Mouse (Mus musculus) heart, embryonic 13.5 days (tissue): Measurements from ENCODE around the gene Lrrc4b. TPM values are rescaled to one million over a fixed set of nuclear protein-coding genes. Genes with fewer than 3 reads are reported as not detected.

Experiments
- ATAC-seq: fragments of 200-750 bp; cut with Nextera tagmentation; 2 replicates; pipeline ENCODE4 v1.8.0; 2017; ENCODE audit warnings: moderate TSS enrichment; ENCODE audit not compliant: insufficient number of reproducible peaks, low FRiP score, low TSS enrichment; ENCODE audit errors: extremely low read depth
- H3K27ac ChIP-seq: fragments of 300-500 bp; sonication (generic); replicated peaks from 2 replicates; pipeline ENCODE4 v1.5.1; 2015; ENCODE audit warnings: moderate library complexity, mild to moderate bottlenecking, inconsistent platforms
- H3K27me3 ChIP-seq: fragments of 300-500 bp; sonication (generic); replicated peaks from 2 replicates; pipeline ENCODE4 v1.6.1; 2015; ENCODE audit warnings: mild to moderate bottlenecking, inconsistent platforms
- H3K36me3 ChIP-seq: fragments of 300-500 bp; sonication (generic); 2 replicates; pipeline ENCODE4 v1.6.1; 2015; ENCODE audit warnings: mild to moderate bottlenecking, inconsistent platforms
- H3K4me1 ChIP-seq: fragments of 300-500 bp; sonication (generic); 2 replicates; pipeline ENCODE4 v1.6.1; 2015; ENCODE audit warnings: inconsistent platforms
- H3K4me2 ChIP-seq: fragments of 300-500 bp; sonication (generic); 2 replicates; pipeline ENCODE4 v1.6.1; 2015; ENCODE audit warnings: inconsistent platforms, mild to moderate bottlenecking, moderate library complexity
- H3K4me3 ChIP-seq: fragments of 300-500 bp; sonication (generic); 2 replicates; pipeline ENCODE4 v1.5.1; 2015; ENCODE audit warnings: moderate library complexity, mild to moderate bottlenecking, inconsistent platforms
- H3K9ac ChIP-seq: fragments of 300-500 bp; sonication (generic); 2 replicates; pipeline ENCODE4 v1.6.1; 2015; ENCODE audit warnings: inconsistent platforms, mild to moderate bottlenecking, moderate library complexity
- H3K9me3 ChIP-seq: fragments of 300-500 bp; sonication (generic); 2 replicates; pipeline ENCODE4 v1.6.1; 2016; ENCODE audit warnings: inconsistent platforms
- WGBS: fragments of 180-500 bp; shearing (Covaris S2); methylation state at CpG from one replicate; pipeline ENCODE4 v1.1.7; 2015; ENCODE audit warnings: mixed read lengths; 5-methylcytosine and 5-hydroxymethylcytosine counted together
- polyA plus RNA-seq: library from polyadenylated mRNA; unstranded; fragments of >200 nt; fragmentation: Nextera tagmentation; extraction: Ambion mirVana; gene quantifications from 2 replicates; pipeline ENCODE4 v1.2.1, GENCODE M21; 2015

Lrrc4b gene
- 1.6 and 1.7 TPM in 2 replicates for polyA plus RNA-seq

DNA sequence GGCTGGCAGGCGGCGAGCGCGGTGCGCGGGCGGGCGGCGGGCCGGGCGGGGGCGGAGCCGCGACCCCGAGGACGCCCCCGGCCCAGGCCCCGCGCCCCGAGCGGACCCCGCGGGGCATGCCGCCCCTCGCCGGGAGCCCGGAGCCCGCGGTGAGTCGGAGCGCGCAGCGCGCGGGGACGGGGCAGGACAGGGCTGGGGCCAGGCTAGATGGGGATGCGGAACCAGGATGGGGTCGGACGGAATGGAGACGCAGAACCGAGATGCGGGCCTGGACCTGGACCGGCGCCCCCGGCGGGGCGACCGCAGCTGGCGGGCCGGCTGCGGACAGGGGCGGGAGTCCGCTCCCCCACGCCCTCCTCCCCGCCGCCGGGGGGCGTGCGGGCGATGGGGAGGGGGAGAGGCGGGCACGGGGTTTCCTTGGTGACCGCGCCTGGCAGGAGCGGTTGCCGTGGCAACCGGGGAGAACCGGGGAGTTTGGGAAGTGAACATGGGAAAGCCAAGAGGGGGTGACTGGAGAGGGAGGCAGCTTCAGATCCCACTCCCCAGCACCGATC, at the start of gene Lrrc4b:
Gene Lrrc4b (plus strand): TSS at position 51 of the 554 bp plus-strand sequence.
- under 1% methylated on average over 39 of the region's 69 CpGs for WGBS
- Histone ChIP-seq H3K9ac (peak within 1 kb of the TSS; percentile 70), H3K36me3 (no peaks in the 10 kb centered on the region), H3K27ac (no peak within 1 kb of the TSS), H3K4me3 (peak within 1 kb of the TSS; percentile 57), H3K4me1 (peaks cover 14% of the 10 kb centered on the region), H3K4me2 (peak within 1 kb of the TSS; percentile 79), H3K27me3 (peaks cover 88% of the 10 kb centered on the region), H3K9me3 (no peaks in the 10 kb centered on the region)
- no peak for ATAC-seq

DNA sequence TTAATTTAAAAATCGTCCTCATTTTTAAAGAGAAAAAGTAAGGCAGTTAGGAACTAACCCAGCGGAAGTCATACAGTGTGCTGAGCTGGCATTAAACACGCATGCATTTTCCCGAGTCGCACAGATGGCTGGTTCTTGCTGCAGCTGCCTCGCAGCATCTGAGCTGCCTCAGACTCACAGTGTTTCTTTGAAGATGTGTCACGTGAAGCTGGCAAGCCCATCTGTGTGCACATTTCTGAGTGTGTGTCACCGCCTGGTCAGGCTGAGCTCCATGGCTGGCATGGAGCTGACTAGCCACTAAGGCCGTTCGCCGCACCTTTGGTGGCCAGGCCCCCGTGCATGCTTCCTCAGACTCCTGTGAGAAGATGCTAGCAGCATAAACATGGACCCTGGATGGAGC, 46.3 kb upstream of the Lrrc4b start:
- no peak overlapping the region for H3K4me2 ChIP-seq
- peaks cover 22% of the 10 kb centered on the region for H3K4me1 ChIP-seq
- H3K9ac ChIP-seq, result no peak overlapping the region
- 68% methylated on average over 12 of the region's 12 CpGs for WGBS
- H3K36me3 ChIP-seq, result no peaks in the 10 kb centered on the region
- peaks cover 61% of the 10 kb centered on the region for H3K27me3 ChIP-seq
- no peaks in the 10 kb centered on the region for H3K9me3 ChIP-seq
- no peak overlapping the region for H3K27ac ChIP-seq
- H3K4me3 ChIP-seq, result no peak overlapping the region
- no peak for ATAC-seq

- Histone ChIP-seq H3K4me1 (peaks cover 9% of the 10 kb centered on the region), H3K36me3 (no peaks in the 10 kb centered on the region), H3K27me3 (peaks cover 74% of the 10 kb centered on the region), H3K9me3 (no peaks in the 10 kb centered on the region), H3K4me3 (peak within 1 kb of the TSS; percentile 57), H3K9ac (peak within 1 kb of the TSS; percentile 71), H3K4me2 (peak within 1 kb of the TSS; percentile 85), H3K27ac (no peak within 1 kb of the TSS)
- under 1% methylated on average over 30 of the region's 33 CpGs for WGBS
- peak; percentile 52; the same call in 1 of the 2 replicates for ATAC-seq
Observed at GRCm38 (mm10) chr7:44383980-44384715, 44.7 kb upstream of the Lrrc4b start, which contains the start of gene Syt3. Gene Syt3, plus strand, starts transcription at chr7:44384102.

GRCm38 (mm10) chr7:44384716-44385059, 44.1 kb upstream of the Lrrc4b start:
- WGBS, result 3% methylated on average over 17 of the region's 17 CpGs
- Histone ChIP-seq H3K9ac (peak overlapping the region; percentile 70; the same call in 1 of the 2 replicates), H3K4me3 (peak overlapping the region; percentile 57), H3K4me2 (peak overlapping the region; percentile 85), H3K36me3 (no peaks in the 10 kb centered on the region), H3K4me1 (peaks cover 9% of the 10 kb centered on the region), H3K27ac (no peak overlapping the region), H3K9me3 (no peaks in the 10 kb centered on the region), H3K27me3 (peaks cover 77% of the 10 kb centered on the region)
- ATAC-seq, result no peak

DNA sequence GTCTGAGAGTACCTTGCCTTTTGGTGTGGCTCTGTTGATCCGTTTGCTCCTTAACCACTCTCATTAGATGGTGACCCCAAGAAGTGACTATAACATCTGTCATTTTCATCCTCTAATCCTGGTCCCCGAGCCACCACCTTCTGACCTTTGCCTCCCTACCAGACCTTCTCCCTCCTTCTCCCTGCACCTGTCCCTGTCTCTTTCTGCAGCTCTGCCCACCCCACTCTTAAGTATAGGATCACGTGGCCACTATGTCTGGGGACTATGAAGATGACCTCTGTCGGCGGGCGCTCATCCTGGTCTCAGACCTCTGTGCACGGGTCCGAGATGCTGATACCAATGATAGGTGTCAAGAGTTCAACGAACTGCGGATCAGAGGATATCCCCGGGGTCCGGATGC, 43.1 kb upstream of the Lrrc4b start, which contains the start of gene 1700008O03Rik:
Gene 1700008O03Rik (minus strand): TSS at position 101 of the 400 bp plus-strand sequence.
- Histone ChIP-seq H3K27me3 (peaks cover 83% of the 10 kb centered on the region), H3K4me3 (peak within 1 kb of the TSS; percentile 57), H3K27ac (no peak within 1 kb of the TSS), H3K4me2 (peak within 1 kb of the TSS; percentile 85), H3K4me1 (peaks cover 9% of the 10 kb centered on the region), H3K9me3 (no peaks in the 10 kb centered on the region), H3K9ac (peak within 1 kb of the TSS; percentile 70; the same call in 1 of the 2 replicates), H3K36me3 (no peaks in the 10 kb centered on the region)
- ATAC-seq, result no peak
- 71% methylated on average over 12 of the region's 12 CpGs for WGBS

GRCm38 (mm10) chr7:44391831-44392230, 37.0 kb upstream of the Lrrc4b start:
- H3K4me1 ChIP-seq, result no peaks in the 10 kb centered on the region
- no peak overlapping the region for H3K4me3 ChIP-seq
- no peaks in the 10 kb centered on the region for H3K9me3 ChIP-seq
- ATAC-seq, result no peak
- peaks cover 47% of the 10 kb centered on the region for H3K27me3 ChIP-seq
- H3K4me2 ChIP-seq, result no peak overlapping the region
- no peak overlapping the region for H3K27ac ChIP-seq
- no peak overlapping the region for H3K9ac ChIP-seq
- no peaks in the 10 kb centered on the region for H3K36me3 ChIP-seq
- WGBS, result 75% methylated on average over 4 of the region's 4 CpGs

GRCm38 (mm10) chr7:44392341-44392740, 36.5 kb upstream of the Lrrc4b start:
- 77% methylated on average over 14 of the region's 14 CpGs for WGBS
- Histone ChIP-seq H3K36me3 (no peaks in the 10 kb centered on the region), H3K27ac (no peak overlapping the region), H3K4me3 (no peak overlapping the region), H3K9me3 (no peaks in the 10 kb centered on the region), H3K4me1 (no peaks in the 10 kb centered on the region), H3K27me3 (peaks cover 42% of the 10 kb centered on the region), H3K4me2 (no peak overlapping the region), H3K9ac (no peak overlapping the region)
- no peak for ATAC-seq

DNA sequence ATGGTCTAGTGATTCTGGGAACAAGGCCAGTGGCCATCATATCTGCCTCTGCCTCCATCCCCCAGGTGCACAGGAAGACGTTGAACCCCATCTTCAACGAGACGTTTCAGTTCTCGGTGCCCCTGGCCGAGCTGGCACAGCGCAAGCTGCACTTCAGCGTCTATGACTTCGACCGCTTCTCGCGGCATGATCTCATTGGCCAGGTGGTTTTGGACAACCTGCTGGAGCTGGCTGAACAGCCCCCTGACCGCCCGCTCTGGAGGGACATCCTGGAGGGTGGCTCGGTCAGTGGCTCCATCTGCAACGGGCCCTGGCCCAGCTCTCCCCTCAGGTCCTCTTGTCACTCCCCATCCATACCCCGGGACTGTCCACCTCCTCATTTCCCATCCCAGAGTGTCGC, 35.5 kb upstream of the Lrrc4b start:
- Histone ChIP-seq H3K27me3 (peaks cover 33% of the 10 kb centered on the region), H3K27ac (no peak overlapping the region), H3K36me3 (no peaks in the 10 kb centered on the region), H3K4me1 (no peaks in the 10 kb centered on the region), H3K9me3 (no peaks in the 10 kb centered on the region), H3K4me2 (no peak overlapping the region), H3K4me3 (no peak overlapping the region), H3K9ac (no peak overlapping the region)
- WGBS, result 84% methylated on average over 17 of the region's 17 CpGs
- ATAC-seq, result no peak

GRCm38 (mm10) chr7:44398570-44398969, 30.2 kb upstream of the Lrrc4b start:
- peaks cover 16% of the 10 kb centered on the region; the same call in 1 of the 2 replicates for H3K27me3 ChIP-seq
- H3K4me3 ChIP-seq, result no peak overlapping the region
- H3K27ac ChIP-seq, result no peak overlapping the region
- 1% methylated on average over 3 of the region's 3 CpGs for WGBS
- H3K4me1 ChIP-seq, result 0 out of 2 replicates have a peak, but pooled peaks cover 4% of the 10 kb centered on the region
- peak; percentile 66; the same call in 1 of the 2 replicates for ATAC-seq
- no peaks in the 10 kb centered on the region for H3K36me3 ChIP-seq
- no peak overlapping the region for H3K4me2 ChIP-seq
- no peak overlapping the region for H3K9ac ChIP-seq
- no peaks in the 10 kb centered on the region for H3K9me3 ChIP-seq

DNA sequence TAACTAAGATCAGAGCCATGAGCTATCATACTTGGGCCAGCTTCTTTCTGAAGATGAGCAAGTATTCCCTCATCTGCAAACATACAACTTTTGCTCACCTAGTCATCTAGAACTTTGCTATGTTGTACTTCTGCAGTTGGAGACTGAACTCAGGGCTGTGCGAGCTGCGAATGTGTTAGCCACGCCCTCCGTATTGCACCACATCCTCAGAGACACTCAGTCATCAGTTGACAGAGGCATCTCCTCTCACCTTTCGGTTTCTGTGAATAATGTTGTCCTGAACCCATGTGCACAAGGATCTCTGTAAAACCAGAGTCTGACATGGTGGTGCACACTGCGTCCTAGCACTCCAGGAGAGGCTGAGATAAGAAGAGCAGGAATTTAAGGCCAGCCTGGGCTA, 27.1 kb upstream of the Lrrc4b start:
- Histone ChIP-seq H3K4me2 (no peak overlapping the region), H3K4me3 (no peak overlapping the region), H3K9ac (no peak overlapping the region), H3K27ac (no peak overlapping the region), H3K27me3 (peaks cover 8% of the 10 kb centered on the region; the same call in 1 of the 2 replicates), H3K9me3 (no peaks in the 10 kb centered on the region), H3K4me1 (0 out of 2 replicates have a peak, but pooled peaks cover 4% of the 10 kb centered on the region), H3K36me3 (no peaks in the 10 kb centered on the region)
- WGBS, result 70% methylated on average over 6 of the region's 6 CpGs
- ATAC-seq, result no peak

DNA sequence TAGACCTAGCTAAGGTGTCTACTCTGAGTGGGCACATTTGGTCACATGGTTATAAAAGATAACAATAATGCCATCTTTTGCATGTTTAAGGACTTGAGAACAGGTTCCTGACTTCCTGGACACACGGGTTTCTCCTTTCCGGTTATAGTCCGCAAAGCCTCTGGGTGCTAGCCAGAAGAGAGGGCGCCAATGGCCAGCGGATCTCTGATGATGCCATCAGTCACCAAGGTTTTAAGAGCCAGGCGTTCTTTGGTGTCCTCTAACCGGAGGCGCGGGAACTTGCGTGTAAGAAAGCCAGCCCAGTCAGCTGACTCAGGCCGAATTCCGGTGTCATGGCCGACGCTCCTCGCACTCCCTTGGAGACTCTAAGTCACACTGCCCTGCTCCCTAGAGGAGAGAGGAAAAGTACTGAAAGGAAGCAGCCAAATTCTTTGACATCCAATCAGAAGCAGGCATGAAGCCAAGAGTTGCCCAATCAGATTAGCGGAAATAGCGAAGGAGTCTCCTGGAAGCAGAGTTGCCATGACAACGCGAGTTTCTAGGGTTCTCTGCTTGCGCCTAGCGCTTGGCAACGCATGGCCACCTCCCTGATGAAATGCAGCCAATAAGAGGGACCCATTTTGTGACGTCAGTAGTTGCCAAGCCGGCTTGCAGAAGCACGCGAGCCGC, 23.3 kb upstream of the Lrrc4b start:
- H3K27ac ChIP-seq, result peak overlapping the region; percentile 29
- H3K27me3 ChIP-seq, result peaks cover 30% of the 10 kb centered on the region
- H3K4me3 ChIP-seq, result peak overlapping the region; percentile 50
- H3K9ac ChIP-seq, result no peak overlapping the region; the same call in 1 of the 2 replicates
- H3K4me1 ChIP-seq, result no peaks in the 10 kb centered on the region
- H3K9me3 ChIP-seq, result no peaks in the 10 kb centered on the region
- WGBS, result 3% methylated on average over 27 of the region's 27 CpGs
- H3K4me2 ChIP-seq, result peak overlapping the region; percentile 66
- peak; percentile 87 for ATAC-seq
- H3K36me3 ChIP-seq, result no peaks in the 10 kb centered on the region
